Mouse (Mus musculus) thymus, postnatal 10 days (tissue): ENCODE data around the gene Gcn1l1.
"Not testable (repeated sequence)": the region's sequence is repeated elsewhere in the genome, so short reads cannot be mapped to it uniquely, and the experiment has no call there.

ENCODE experiments used
- DNase-seq, 2 experiments: peaks; one replicate each; pipeline ENCODE4 v3.0.0; 2021; ENCODE audit warnings: low spot score in 2 of 2

Gcn1l1 gene

DNA sequence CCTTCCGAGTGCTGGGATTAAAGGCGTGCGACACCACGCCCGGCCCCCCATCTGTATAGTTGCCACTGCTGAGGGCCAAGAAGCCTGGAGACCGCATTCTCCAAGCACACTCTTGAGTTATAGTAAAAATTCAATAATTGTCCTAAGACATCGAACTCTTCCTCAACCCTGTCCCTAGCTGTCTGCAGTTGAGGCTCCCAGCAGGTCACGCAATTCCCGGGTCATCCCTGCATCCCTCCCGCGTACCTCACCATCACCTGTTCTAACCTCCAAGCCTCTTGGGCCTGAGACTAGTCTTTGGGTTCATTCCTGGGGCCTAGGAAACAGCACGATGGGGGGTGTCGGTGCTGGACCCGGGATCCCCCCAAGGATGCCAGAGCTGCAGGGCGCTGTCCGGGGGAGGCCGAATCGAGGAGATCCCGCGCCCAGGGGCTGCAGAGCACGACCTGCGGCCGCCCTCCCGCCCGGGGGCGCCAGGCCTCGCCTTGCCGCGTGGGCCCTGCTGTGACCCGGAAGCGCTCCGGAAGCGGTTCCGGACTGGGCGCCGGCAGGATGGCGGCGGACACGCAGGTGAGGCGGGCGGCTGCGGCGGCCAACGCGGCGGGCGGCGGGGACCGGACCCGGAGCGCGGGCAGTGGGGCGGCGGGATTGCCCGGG is at the start of gene Gcn1l1:
Gene Gcn1l1 (plus strand): TSS at position 518 of the 657 bp plus-strand sequence.
- DNase-seq = peak; percentile 59 to 68

DNA sequence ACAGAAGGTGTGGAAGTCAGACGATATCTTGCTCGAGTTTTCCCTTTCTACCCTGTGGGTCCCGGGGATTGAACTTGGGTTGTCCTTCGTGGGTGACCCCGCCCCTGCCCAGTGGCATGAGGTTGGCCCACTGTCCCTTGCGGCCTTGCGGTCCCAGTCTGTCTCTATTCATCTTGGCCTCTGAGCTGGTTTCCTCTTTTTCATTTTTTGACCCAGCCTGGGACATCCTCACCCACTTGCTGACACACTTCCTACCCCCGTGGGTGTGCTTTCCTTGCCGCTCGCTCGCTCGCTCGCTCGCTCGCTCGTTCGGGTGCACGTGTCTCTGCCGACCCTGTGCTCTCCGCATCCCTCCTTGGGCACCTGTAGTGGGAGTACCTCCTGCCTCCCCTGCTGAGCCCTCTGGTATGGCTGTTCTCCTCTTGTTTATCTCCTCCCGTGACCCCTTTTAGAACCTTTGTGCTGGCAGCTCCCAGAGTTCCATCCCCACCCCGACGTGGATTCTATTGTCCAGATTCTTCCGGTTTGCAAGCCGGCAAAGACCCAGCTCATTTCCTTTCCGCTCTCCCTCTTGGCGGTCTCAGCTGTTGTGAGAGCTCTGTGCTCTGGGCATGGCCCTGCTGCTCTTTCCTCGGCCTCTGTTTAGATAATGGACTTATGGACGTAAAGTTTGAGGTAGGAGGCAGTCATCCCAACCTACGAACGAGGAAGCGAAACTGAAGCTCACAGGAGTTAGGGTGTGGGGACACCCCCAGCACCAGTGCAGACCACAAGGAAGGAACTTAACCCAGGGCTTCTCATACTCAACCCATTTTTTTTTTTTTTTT is 48.8 kb upstream of the Gcn1l1 start:
- peak; percentile 29 to 34 for DNase-seq

DNA sequence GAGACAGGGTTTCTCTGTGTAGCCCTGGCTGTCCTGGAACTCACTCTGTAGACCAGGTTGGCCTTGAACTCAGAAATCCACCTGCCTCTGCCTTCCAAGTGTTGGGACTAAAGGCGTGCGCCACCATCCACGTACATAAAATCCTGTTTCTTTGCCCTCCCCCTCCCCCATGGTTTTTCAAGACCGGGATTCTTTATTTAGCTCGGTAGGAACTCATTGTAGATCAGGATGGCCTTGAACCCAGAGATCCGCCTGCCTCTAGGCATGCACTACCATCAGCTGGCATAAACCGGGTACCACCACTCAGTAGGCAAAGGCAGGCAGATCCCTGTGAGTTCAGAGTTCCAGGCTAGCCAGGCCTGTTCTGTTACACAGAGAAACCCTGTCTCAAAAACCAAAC is 48.1 kb upstream of the Gcn1l1 start:
- peak in 1 of 2 experiments; percentile 6 for DNase-seq

DNA sequence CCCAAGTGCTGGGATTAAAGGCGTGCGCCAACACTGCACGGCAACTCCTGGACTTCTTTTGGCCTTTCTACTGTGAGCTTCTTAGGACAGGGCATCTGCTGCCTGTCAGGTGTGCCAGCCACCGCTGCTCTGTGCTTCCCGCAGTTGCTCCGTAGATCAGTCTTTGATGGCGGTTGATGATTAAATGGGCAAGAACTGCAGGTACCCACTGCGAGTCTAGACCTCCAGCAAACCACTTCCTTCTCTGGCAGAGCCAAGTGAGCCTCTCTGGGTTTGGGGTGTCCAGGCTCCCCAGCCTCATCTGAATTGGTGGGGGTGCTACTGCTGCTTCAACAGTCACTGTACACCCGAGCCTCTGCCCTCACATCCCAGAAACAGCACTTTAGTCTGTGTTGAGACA is 47.6 kb upstream of the Gcn1l1 start:
- DNase-seq = peak in 1 of 2 experiments; percentile 5

DNA sequence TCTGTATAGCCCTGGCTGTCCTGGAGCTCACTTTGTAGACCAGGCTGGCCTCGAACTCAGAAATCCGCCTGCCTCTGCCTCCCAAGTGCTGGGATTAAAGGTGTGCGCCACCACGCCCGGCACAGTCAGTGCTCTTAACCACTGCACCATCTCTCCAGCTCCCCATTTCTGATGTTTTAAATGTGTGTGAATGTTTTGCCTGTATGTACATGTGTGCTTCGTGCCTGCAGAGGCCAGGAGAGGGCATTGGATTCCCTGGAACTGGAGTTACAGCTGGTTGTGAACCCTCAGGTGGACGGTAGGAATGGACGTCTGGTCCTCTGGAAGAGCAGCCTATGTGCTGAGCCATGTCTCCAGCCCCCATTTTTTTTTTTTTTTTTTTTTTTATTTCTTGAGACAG is 46.8 kb upstream of the Gcn1l1 start:
- DNase-seq = not testable (repeated sequence)

DNA sequence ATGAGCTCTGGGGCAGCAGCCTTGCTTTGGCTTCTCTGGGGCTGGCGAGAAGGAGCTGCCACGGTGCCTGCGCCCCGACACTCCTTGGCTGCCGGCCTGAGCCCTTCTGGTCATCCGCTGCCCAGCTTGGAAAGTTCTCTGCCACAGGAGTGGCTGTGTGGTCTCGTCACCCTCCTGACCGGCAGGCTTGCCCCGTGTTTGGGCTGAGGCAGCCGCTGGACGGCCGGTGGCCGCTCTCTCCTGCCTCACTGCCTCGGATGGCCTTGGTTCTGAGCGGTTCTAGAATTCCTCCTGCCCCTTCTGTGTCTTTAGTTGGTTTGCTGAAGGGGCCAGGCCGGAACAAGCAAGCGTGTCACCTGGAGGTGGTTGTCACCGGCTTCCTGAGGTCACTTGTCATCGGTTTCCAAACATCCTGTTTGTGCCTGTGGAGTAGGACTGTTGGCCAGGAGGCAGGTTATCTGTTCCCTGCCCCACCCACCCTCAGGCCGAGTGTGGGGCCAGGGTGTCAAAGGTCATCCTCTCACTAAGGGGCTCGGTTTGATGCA is 44.7 kb upstream of the Gcn1l1 start:
- peak in 1 of 2 experiments; percentile 4 for DNase-seq

DNA sequence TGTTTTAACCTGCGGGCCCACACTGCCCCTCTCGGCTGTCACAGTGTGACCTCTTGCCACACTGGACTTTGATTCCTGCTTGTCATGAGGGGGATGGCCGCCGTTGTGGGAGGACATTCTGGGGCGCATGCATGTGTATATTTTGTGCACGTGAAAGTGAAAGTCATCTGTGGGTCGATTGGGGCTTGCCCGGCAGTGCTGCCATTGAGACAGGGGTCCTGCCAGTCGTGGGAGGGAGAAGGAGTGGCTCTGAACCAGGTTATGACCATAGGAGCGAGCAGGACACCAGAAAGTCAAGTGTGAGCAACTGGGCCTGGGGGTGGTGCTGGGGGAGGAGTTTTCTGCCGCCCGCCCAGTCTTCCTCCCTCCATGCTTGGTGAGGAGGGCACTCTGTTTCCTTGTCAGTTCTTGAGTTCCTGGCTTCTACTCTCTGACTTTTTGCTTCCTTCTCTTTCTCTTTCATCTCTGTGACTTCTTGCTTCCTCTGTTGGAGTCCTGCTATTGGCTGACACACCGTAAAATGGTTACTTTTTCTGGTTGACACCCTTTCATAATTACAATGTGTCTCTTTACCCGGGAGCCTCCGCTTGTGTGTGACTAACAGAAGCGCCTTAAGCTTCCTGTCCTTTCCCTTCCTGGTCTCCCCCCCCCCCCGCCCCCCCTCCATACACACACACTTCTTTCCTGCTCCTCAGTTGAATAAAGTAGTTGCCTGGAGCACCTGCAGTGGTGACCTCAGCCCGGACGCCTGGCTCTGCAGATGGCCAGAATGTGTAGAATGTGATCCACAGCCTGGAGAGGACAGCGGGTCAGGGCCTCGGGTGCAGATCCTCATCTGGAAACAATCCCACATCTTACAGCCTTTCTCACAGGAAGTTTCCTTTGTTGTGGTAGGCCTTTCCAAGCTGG is 43.2 kb upstream of the Gcn1l1 start:
- peak in 1 of 2 experiments; percentile 51 for DNase-seq

DNA sequence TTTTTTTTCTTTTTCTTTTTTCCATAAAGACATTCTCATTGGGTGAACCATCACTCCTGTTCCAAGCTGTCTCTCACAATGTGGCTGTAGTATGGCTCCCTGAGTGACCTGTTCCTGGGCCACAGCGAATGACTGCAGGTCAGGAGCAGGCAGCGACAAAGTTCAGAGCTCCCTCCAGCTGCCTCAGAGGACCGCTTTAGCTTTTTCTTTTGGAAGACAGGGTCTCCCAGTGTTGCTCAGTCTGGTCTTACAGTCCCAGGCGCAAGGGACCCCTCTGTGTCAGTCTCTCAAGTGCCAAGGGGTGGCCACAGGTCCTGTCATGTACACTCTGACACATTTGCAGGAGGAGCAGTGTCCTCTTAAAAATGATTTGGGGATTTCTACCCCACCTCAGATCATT is 42.5 kb upstream of the Gcn1l1 start:
- DNase-seq = peak in 1 of 2 experiments; percentile 3

DNA sequence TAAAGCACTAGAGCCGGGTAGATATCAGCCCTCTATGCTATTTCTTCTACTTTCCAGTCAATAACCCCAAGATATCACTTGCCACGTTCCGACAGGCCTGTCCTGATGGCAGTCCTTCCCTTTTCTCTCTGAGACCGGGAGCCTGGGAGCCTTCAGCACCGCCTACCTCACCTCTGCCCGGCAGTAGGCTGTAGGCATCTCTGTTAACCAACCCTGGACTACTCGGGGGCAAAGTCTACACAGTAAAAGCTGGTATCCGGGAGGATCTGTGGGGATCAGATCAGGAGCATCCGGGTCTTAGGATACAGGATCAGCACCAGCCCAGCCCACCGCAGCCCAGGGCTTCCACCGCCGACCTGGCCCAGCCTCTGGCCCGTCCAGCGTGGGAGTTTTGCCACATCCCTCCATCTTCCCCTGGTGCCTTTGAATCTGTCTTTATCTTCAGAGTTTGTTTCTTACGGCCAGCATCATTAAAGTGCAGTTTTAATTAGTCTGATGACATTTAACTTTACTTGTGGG is 42.0 kb upstream of the Gcn1l1 start:
- DNase-seq = no peak

DNA sequence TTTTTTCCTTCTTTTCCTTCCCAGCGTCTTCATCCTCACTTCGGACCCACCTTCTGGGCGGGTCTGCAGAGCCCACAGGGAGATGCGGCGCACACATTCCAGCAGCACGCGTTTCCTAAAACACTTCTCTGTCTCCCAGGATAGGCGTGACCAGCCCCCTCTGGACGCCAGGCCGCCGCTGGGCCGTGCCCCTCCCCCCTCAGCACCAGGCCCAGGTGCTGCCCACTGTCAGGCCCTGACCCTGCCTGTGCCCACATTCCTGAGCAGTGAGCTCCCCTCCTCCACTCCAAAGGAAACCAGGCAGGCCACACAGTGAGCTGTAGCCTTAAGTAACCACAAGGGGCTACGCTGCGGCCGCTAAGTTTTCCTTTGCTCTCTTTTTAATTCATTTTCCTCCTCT is 41.1 kb upstream of the Gcn1l1 start:
- no peak for DNase-seq

DNA sequence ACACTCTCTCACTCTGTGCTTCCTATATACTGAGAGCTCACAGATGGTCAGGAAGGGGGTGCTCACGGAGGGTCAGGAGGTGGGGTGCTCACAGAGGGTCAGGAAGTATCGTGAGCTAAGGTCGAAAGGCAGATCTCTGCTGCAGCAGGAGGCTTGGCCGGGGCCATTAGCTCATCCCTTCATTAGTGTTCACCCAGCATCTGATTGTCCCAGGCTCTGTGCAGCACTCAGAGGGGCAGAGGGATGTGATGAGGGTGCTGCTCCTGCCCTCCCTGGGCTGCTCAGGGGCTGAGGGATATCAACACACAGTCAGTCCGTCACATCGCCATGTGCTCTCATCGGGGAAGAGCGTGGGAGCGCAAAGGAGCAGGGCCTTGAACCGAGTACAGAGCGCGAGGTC is 40.6 kb upstream of the Gcn1l1 start:
- DNase-seq = no peak

DNA sequence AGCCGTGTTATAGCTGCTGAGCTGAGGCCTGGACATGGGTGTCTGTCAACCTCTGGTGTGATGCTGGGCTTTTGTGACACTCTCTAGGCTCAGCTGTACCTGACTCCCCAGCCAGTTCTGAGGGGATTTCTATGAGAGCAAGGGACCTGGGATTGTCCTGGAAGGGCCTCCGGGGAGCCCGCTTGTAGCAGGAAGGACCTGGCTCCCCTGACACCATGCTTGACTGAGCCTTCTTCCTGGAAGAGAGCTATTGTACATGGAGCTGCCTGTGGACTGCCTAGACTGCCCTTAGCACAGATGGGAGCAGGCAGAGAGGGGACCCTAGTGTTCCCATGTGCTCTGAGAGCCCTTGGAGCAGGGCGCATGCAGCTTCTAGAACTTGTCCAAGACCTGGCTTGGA is 39.6 kb upstream of the Gcn1l1 start:
- DNase-seq = no peak

DNA sequence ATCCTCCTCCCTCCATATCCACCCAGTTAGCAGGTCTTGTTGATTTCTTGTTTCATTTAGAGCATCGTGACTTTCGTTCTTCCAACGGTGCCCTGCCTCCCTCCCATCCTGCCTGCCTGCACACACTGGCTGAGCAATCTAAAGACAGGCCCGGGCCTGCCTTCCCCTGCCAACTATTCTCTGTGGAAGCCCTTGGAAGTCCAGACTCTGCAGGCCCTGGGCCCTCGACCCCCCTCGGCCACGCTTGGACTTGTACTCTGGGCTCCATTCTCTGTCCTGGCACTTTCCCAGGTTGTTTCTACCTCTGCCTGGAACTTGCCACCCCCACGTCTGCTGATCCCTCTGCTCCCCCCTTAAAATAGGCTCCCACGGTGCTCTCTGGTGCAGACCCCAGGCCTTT is 39.1 kb upstream of the Gcn1l1 start:
- DNase-seq = no peak

DNA sequence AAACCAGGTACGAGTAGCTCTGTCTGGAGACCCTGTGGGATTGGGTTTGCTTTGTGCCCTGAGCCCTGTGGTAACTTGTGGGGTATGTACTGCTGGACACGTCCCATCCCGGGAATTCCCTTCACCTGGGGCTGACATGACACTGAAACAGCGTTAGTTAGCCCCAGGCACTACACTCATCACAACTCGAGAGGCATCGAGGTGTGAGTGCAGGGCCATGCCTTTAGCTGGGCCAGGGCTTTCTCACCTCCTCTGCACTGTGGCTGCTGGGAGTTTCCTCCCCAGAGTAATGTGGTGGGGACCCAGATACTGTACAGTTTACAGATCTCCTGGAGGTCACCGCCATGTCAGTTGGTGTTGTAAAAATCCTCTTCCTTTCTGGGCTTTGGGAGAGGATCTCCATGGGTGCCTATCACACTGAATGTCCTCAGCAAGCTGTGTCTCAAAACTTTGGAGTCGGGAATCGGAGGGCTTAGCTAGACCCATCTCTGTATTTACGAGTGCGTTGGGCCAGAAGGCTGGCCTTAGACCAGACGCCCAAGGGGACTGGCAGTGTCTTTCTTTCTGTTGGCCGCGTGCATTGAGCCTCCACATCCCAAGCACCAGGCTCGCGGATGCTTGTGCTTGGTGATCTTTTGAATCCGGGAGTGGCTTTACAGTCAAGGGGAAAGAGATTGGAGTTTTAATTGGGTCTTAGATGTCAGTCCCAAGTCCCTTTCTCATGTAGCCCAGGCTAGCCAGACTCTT is 38.4 kb upstream of the Gcn1l1 start:
- DNase-seq = no peak

DNA sequence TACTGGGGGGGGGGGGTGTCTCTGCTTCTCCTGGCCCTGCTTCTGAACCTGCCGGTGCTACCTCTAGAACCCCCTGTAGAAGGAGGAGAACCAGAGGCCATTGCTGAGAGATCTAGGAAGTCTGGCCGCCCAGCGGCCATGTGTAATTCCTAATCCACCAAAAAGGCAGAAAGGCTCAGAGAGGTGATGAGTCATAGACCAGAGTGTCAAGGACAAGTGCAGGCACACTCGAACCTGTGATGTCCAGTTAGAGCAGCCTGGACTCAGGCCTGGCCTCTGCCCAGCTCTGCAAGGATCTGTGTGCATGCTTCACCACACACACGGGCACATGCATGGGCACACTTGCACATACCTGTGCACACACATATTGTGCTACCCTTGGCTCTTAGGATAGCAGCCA is 36.9 kb upstream of the Gcn1l1 start:
- no peak for DNase-seq

DNA sequence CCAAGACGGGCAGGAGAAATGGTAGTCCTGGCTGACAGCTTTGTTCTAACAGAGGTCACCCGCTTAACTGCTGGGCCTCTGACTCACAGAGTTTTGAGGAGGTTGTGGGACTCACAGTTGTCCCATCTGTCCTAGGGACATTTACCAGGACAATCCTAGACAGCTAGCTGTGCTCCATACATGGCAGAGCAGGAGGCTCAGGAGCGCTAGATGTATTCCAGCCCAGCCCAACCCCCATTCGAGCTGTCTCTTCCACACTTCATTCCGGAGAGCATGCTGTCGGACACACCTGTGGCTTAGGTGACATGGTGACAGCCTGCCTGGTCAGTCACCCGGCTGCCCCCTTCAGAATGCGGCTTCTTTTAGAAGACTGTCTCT is 35.7 kb upstream of the Gcn1l1 start:
- DNase-seq = no peak

DNA sequence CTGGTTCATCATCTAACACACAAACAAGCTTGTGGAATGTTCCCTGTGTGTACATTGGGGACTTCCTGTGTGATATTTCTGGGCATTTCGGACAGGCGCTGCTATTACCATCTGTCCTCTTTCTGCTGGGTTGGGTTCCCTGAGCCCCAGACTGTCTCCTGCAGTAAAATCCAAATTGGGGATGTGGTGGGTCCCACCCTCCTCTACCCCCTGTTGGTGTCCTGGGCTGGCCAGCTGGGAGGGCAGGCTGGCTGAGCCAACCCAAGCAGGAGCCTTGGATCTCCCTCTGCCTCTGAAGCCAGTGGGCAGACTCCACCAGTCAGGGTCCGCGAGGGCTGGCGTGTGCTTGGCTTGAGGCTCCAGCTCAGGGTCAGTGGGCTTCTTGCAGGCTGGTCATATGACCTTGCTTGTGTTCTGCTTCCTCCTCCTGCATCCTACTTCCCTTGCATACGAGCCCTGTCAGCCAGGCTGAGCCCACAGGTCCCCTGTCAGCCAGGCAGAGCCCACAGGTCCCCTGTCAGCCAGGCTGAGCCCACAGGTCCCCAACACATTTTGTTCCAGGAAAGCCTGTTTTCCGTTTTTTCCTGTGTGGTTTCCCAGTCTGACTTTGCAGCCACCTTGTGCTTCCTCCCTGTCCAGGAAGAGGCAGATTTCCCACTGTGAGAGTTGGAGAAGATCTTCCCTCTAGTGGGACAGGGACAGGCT is 35.2 kb upstream of the Gcn1l1 start:
- DNase-seq = peak in 1 of 2 experiments; percentile 14

DNA sequence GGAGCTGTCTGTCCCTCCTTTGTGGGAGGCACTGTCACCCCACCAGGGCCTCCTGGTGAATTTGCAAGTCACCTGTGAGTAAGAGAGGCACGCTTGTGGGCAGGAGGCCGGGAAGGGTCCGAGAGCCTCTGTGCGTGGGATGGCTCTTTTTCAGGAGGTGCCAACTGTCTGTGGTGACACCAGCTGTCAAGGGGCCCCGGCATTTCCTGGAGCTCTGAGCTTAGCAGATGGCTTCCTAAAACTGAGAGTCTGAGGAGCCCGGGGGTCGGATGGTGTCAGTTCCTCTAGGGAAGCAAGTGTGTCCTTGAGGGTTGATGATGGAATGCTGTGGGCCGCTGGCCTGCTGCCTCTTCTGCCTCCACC is 34.6 kb upstream of the Gcn1l1 start:
- peak; percentile 72 to 74 for DNase-seq

DNA sequence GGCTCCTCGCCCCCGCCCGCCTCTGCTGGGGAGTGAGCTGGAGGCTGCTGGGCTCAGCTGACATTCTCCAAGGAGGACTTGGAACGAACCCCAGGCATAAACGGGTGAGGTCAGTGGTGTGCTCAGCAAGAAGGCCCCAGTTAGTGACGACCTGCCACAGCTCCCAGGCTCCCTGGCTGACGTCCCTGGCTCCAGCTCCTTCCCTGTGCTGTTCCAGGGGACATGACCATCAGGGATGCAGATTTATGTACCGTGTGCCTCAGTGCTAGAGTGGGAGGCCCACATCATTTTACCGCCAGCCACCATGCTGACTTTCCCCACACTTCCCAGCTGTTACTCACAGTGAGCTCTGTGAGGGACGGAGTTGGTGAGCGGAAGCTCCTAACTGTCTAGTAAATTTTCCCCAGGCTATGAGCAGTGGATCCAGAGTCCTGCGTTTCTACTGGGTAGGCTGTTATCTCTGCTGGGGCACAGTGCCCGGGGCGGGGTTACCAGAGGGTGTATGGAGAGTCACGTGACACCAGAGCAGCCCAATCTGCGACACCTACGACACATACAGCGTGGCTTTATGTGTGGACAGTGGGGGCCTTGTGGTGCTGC is 33.3 kb upstream of the Gcn1l1 start:
- DNase-seq = peak in 1 of 2 experiments; percentile 43

DNA sequence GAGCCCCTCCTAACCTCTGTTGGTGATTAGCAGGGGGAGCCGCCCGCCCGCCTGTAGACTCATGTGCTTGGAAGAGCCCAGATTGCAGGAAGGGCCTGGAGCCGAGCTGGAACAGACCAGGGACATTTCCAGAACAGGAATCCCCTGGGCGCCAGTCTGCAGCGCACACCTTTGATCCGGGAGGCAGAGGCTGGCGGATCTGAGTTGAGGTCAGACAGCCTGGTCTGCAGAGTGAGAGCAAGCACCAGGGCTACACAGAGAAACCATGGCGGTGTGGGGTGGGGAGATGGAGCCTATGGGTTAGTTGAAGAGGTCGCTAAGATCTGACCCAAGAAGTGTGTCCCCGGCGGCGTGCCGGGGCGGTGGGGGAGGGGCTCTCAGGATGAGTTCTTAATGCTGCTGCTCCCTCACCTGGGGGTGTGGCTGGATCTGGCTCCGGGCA is 30.7 kb upstream of the Gcn1l1 start:
- peak in 1 of 2 experiments; percentile 24 for DNase-seq
